Mouse (Mus musculus) liver, embryonic 14.5 days (tissue): ENCODE results near the gene Ocel1. TPM values are rescaled to one million over a fixed set of nuclear protein-coding genes. Genes with fewer than 3 reads are reported as not detected.
"Not testable (repeated sequence)": the region's sequence is repeated elsewhere in the genome, so short reads cannot be mapped to it uniquely, and the experiment has no call there.

Experiments used
- ATAC-seq: fragments of 200-750 bp; cut with Nextera tagmentation; 2 replicates; pipeline ENCODE4 v1.8.0; 2017; ENCODE audit warnings: moderate number of reproducible peaks, mild to moderate bottlenecking, moderate library complexity; ENCODE audit not compliant: insufficient read depth
- DNase-seq, 3 experiments: peaks; one replicate each; pipeline ENCODE4 v3.0.0-alpha.2; 2012 to 2013; ENCODE audit warnings: low read depth in 3 of 3, low spot score in 3 of 3
- H3K27ac ChIP-seq: fragments of 300-500 bp; sonication (generic); 2 replicates; pipeline ENCODE4 v1.5.1; 2014; ENCODE audit warnings: moderate library complexity, mild to moderate bottlenecking, control low read depth, inconsistent platforms
- H3K27me3 ChIP-seq: fragments of 300-500 bp; sonication (generic); 2 replicates; pipeline ENCODE4 v1.6.1; 2014; ENCODE audit warnings: mild to moderate bottlenecking, low read length, moderate library complexity; ENCODE audit not compliant: control insufficient read depth, insufficient read depth
- H3K36me3 ChIP-seq: fragments of 300-500 bp; sonication (generic); replicated peaks from 2 replicates; pipeline ENCODE4 v1.6.1; 2014; ENCODE audit warnings: low read depth; ENCODE audit not compliant: control insufficient read depth, insufficient read depth
- H3K4me1 ChIP-seq, 2 experiments: fragments of 200-500 bp in 1 of 2; fragments of 300-500 bp in 1 of 2; sonication (generic) in 1 of 2; replicated peaks; 2 replicates each; pipeline ENCODE4 v1.6.1; 2012 to 2014; ENCODE audit warnings: antibody characterized with exemption in 1 of 2, inconsistent platforms in 1 of 2, low read length in 1 of 2; ENCODE audit not compliant: control insufficient read depth in 2 of 2, insufficient read depth in 2 of 2
- H3K4me2 ChIP-seq: fragments of 300-500 bp; sonication (generic); 2 replicates; pipeline ENCODE4 v1.6.1; 2014; ENCODE audit warnings: low read depth, mild to moderate bottlenecking, control low read depth, moderate library complexity
- H3K4me3 ChIP-seq, 2 experiments: fragments of 200-500 bp in 1 of 2; fragments of 300-500 bp in 1 of 2; sonication (generic) in 1 of 2; 2 replicates each; pipeline ENCODE4 v1.5.1; 2012 to 2014; ENCODE audit warnings: low read depth in 2 of 2, low read length in 2 of 2, mild to moderate bottlenecking in 2 of 2, control low read depth in 1 of 2, inconsistent platforms in 1 of 2, moderate library complexity in 1 of 2; ENCODE audit not compliant: insufficient read depth in 1 of 2
- H3K9ac ChIP-seq: fragments of 300-500 bp; sonication (generic); replicated peaks from 2 replicates; pipeline ENCODE4 v1.6.1; 2014; ENCODE audit warnings: mild to moderate bottlenecking, control low read depth, moderate library complexity
- H3K9me3 ChIP-seq: fragments of 300-500 bp; sonication (generic); 2 replicates; pipeline ENCODE4 v1.6.1; 2016; ENCODE audit warnings: low read length, mixed read lengths; ENCODE audit not compliant: control insufficient read depth
- CTCF ChIP-seq: IDR thresholded peaks from 2 replicates; pipeline ENCODE4 v1.5.1; 2016; ENCODE audit warnings: antibody characterized with exemption, low read depth, control low read depth
- EP300 ChIP-seq: IDR thresholded peaks from 2 replicates; pipeline ENCODE4 v1.6.1; 2016; ENCODE audit warnings: antibody characterized with exemption, low read depth
- WGBS: fragments of 180-500 bp; shearing (Covaris S2); extraction: QIAGEN DNeasy Blood & Tissue Kit; methylation state at CpG from one replicate; pipeline ENCODE4 v1.1.7; 2014; ENCODE audit not compliant: insufficient replicate concordance; 5-methylcytosine and 5-hydroxymethylcytosine counted together
- polyA plus RNA-seq, 2 experiments: library from polyadenylated mRNA; depleted of rRNA in 1 of 2; stranded (reverse) in 1 of 2; unstranded in 1 of 2; fragments of >200 nt; fragmentation: Nextera tagmentation in 1 of 2; extraction: Ambion mirVana in 1 of 2; gene quantifications; 2 replicates each; pipeline versions ENCODE4 v1.2.1 to v1.2.3; 2012 to 2014

Ocel1 gene
- 2.8 and 3.1 TPM in 2 replicates for polyA plus RNA-seq (2012; rRNA removed)
- polyA plus RNA-seq (2014; fragmentation: Nextera tagmentation; extraction: Ambion mirVana) = 1.9 and 2.8 TPM in 2 replicates

DNA sequence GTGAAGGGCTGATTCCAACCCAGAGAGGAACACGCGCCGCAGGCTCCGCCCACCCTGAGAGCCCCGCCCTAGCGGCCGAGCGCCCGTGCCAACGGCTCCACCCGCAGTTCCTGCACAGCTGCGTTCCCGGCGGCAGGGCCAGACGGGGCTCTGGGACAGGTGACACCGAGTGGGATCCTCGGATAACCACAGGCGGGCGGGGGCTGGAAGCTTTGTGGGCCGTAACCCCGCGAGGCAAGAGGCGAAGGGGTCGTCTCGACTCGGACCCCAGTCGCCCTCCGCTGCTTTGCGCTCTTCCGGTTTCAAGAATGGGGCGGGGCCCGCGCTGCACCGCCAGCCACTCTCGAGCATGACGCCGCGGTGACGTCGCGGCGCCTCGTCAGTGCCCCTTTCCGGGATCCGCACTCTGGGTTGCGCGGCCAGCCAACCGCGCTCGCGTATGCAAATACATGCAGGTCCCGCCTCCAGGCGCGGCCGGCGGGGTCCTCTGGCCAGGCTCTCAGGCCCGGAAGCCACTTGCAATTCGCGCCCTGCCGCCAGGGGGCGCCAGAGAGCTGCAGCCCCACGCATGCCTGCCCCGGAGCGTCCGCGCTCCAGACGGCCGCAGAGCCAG is at the start of gene Ocel1:
Gene Ocel1, plus strand, starts transcription at position 63 of the 613 bp plus-strand sequence.
- Histone ChIP-seq H3K4me2 (peak within 1 kb of the TSS; percentile 76), H3K4me1 (peaks cover 25 to 29% of the 10 kb centered on the region in 2 experiments), H3K27ac (peak within 1 kb of the TSS; percentile 79), H3K9ac (peak within 1 kb of the TSS; percentile 73), H3K27me3 (no peaks in the 10 kb centered on the region; the same call in 1 of the 2 replicates), H3K9me3 (no peaks in the 10 kb centered on the region), H3K4me3 (peak within 1 kb of the TSS; percentile 68 to 82), H3K36me3 (peaks cover 2% of the 10 kb centered on the region)
- ATAC-seq (peak; percentile 86), DNase-seq (peak; percentile 95 to 97 (median 97))
- WGBS = under 1% methylated on average over 67 of the region's 68 CpGs
- TF ChIP-seq EP300 (no peak), CTCF (peak; percentile 92)

DNA sequence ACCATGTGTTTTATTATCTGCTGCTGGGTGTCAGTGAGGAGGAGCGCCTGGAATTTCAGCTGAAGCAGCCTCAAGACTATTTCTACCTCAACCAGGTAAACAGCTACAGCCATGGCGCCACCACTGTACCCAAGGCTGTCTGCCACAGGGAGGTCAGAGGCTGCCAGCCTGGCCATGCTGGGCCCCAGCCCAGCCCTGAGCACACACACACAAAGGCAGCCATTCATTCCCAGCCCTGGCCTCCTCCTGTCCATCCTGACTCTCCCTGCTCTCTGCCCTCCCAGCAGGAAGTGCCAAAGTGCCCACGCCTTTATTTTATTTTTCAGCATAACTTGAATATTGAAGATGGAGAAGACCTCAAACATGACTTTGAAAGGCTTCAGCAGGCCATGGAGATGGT is 48.2 kb upstream of the Ocel1 start:
- Histone ChIP-seq H3K27me3 (no peaks in the 10 kb centered on the region), H3K4me2 (no peak overlapping the region), H3K9me3 (no peaks in the 10 kb centered on the region), H3K9ac (no peak overlapping the region), H3K27ac (no peak overlapping the region), H3K36me3 (peaks cover 4% of the 10 kb centered on the region), H3K4me3 (no peak overlapping the region), H3K4me1 (no peaks in the 10 kb centered on the region; a peak in 1 of 4 replicates)
- TF ChIP-seq CTCF (no peak), EP300 (no peak)
- no peak for ATAC-seq
- 73% methylated on average over 3 of the region's 3 CpGs for WGBS
- no peak for DNase-seq

DNA sequence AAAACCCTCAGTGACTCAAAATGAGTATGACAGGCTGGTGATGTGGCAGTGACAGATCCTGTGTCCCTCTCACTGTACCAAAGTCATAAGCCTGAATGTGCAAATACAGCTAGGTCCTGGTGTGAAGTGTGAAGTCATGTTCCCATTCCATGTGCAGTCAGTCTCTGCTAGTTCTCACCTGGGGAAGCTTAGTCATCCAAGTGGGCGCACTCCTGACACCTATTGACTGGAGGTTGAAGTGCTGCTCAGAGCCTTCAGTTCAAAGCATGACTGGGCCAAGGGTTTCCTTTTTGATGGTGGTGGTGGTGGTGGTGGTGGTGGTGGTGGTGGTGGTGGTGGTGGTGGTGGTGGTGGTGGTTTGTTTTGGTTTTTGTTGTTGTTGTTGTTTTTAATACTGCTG is 46.2 kb upstream of the Ocel1 start:
- Histone ChIP-seq H3K4me1 (no peaks in the 10 kb centered on the region; a peak in 1 of 4 replicates), H3K36me3 (peaks cover 7% of the 10 kb centered on the region), H3K4me3 (no peak overlapping the region), H3K27ac (no peak overlapping the region), H3K9me3 (no peaks in the 10 kb centered on the region), H3K27me3 (no peaks in the 10 kb centered on the region), H3K9ac (no peak overlapping the region), H3K4me2 (no peak overlapping the region)
- TF ChIP-seq EP300 (no peak), CTCF (peak; percentile 77)
- 0 out of 2 replicates have a peak, but pooled peaks have one; percentile 35 for ATAC-seq
- 86% methylated on average over 1 of the region's 1 CpGs for WGBS
- no peak for DNase-seq

DNA sequence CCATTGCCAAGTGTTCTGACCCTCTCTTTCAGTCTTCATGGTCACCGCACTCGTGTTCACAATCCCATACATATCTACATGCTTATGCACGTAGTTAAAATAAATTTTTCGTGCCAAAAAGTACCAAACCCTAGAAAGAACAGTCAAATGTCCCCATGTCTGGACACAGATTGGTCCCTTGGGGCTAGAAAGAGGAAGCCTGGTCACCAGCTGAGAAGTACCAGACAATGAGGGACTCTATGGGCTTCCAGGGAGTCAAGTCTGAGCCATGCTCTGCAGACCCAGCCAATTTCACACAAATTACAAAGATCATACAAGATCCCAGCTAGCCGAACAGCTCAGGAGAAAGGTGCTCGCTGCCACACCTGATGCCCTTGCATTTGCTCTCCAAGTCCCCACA is 33.3 kb upstream of the Ocel1 start:
- H3K4me1 ChIP-seq, H3K36me3 ChIP-seq, H3K4me2 ChIP-seq, H3K27me3 ChIP-seq, H3K9me3 ChIP-seq, H3K9ac ChIP-seq, H3K27ac ChIP-seq, ATAC-seq, DNase-seq, H3K4me3 ChIP-seq: not testable (repeated sequence)
- 89% methylated on average over 6 of the region's 6 CpGs for WGBS

DNA sequence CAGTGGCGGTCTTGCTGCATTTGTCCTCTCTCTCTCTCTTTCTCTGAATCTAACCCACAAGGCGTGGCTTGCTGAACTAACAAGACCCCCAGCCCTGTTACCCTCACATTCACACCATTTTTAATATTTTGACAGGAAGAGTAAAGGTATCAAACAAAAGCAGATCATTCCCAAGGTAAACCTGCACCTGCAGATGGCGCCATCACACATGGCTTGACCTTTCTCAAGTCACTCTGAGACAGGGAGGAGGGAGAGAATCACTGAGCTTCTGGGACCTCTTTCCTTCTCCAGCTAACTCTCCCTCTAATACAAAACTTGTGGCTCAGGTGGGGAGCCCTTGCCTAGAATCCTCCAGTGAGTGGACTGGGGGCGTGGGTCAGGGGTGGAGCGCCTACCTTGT is 30.5 kb upstream of the Ocel1 start:
- no peaks in the 10 kb centered on the region for H3K36me3 ChIP-seq
- H3K27ac ChIP-seq = no peak overlapping the region
- no peaks in the 10 kb centered on the region for H3K4me1 ChIP-seq
- TF ChIP-seq CTCF (peak; percentile 60), EP300 (no peak)
- no peak overlapping the region for H3K9ac ChIP-seq
- no peak overlapping the region for H3K4me2 ChIP-seq
- H3K4me3 ChIP-seq = no peak overlapping the region
- H3K27me3 ChIP-seq = no peaks in the 10 kb centered on the region
- ATAC-seq (no peak), DNase-seq (peak; percentile 9 to 31 (median 22))
- no peaks in the 10 kb centered on the region for H3K9me3 ChIP-seq
- 69% methylated on average over 5 of the region's 5 CpGs for WGBS
